Mouse (Mus musculus): ENCODE measurements around the gene Il18r1.

Gene Il18r1

DNA sequence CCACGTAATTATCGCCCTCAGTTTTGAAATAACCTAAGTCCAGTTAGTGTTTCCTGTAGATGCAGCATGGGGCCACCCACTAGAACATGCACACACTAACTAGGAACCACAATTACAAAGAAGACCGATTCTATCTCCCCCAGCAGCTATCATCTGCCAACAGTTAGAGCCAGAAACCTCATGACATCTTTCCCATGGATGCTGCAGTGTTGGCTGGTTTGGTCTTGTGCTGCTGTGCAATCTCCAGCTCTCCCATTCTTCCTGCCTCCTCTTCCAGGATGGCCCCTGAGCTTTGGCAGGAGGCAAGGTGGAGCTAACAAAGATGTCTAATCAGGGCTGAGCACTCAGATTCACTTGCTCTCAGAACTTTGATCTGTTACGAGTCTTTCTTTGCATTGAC lies 35.8 kb downstream of the Il18r1 start:
- no peak for DNase-seq

DNA sequence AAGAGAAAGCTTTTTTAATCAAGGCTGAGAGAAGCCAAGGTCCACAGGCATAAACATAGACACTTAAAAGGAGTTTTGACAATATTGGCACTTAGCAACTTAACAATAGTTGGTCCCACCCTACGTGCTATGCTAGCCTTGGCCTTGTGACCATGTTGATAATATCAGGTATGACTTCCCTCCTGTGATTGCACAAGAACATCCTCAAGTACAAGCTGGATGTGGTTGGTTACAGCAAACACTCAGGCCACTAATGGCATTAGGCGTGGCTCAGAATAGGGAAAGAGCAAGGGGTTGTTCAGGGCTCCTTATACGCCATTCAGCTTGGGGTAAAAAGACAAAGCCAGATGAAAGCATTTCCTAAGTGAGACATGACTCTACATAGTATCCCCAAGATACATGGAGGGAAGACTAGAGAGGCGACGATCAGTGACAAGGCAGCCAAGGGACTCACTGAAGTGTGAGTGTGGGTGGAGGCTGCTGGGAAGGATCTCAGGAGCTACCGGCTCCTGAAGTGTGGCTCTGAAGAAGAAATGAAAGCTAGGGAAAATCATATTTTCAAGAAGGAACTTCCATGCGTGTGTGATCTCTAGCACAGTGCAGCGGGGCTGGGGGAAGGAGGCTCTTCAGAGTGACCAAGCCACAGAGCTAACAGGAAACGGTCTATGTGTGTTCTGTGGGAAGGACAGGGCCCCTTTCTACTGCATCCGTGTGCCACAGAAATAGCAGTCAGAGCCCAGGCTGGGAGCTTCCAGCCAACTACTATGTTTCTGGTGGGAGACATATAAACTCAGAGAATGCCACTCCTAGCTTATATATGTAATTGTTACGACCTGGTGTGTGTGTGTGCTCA lies 36.4 kb downstream of the Il18r1 start:
- DNase-seq, result peak; percentile 3

DNA sequence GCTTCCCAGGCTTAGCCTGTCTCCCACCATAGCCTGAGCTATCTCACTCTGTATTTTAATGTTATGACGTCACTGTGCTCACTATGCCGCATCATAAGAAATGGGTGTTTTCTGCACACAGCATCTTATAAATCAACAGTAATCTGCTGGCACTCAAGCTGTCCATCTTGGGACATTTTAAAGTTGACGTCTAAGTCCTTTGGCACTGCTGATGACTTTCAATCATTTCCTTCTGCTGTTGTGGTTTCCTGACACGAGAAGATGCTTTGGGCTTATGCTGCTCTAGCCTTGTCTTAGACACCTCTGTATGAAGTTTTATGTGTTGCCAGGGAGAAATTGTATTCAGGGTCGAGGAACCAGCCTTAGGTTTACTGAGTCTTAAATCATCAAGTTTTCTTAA lies 39.2 kb downstream of the Il18r1 start:
- no peak for DNase-seq

DNA sequence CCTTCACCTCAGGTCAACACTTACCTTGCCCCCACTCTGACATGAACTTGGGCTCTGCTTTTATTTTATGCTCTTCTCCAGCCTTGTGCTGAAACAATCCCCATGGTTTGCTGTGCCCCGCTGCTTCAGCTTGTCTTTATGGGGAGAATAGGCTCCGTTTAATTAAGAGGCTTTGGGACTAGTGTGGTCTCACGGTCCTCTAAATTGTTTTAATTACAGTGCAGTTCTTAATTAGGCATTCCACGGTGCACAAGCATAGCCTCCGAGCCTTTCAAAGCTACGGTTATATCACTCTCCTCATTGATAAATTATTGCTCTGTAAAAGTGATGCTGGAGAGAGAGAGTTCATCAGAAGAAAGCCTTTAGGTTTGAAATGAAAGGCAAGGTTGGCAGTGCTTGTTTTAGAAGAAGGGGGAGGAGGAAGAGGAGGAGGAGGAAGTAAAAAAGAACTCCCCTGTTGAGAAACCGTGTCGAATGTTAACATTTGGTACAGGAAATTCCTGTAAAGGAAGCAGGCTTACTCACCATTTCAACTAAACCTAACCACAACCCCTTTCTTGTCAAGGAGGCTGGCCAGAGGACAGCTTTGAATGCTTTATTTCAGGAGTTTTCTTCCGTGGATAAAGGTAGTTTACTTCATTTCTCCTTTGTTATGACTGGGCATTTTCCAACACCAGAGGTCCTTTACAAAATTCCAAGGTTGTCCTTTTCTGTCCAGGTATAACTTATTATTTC lies 49.7 kb downstream of the Il18r1 start, which contains the start of gene Il18rap:
Gene Il18rap, plus strand, starts transcription at position 512 of the 735 bp plus-strand sequence.
- DNase-seq, result no peak

GRCm38 (mm10) chr1:40516364-40516763 lies 51.0 kb downstream of the Il18r1 start:
- DNase-seq, result no peak

DNA sequence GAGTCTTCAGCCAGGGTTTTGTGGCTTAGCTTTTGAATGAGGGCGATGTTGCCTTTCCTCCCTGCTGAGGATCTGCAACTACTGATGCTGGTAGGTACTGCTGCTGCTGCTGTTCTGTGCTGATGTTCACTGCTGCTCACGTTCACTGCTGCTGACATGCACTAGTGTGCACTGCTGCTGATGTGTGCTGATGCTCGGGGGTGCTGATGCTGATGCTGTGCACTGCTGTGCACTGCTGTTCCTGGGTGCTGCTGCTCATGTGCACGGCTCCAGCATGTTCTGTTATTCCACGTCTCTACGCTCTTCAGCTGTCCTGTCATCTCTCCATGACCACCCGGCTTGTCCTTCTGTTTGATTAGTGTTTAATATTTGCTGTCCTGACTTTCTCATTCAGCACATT lies 57.6 kb downstream of the Il18r1 start:
- no peak for DNase-seq

DNA sequence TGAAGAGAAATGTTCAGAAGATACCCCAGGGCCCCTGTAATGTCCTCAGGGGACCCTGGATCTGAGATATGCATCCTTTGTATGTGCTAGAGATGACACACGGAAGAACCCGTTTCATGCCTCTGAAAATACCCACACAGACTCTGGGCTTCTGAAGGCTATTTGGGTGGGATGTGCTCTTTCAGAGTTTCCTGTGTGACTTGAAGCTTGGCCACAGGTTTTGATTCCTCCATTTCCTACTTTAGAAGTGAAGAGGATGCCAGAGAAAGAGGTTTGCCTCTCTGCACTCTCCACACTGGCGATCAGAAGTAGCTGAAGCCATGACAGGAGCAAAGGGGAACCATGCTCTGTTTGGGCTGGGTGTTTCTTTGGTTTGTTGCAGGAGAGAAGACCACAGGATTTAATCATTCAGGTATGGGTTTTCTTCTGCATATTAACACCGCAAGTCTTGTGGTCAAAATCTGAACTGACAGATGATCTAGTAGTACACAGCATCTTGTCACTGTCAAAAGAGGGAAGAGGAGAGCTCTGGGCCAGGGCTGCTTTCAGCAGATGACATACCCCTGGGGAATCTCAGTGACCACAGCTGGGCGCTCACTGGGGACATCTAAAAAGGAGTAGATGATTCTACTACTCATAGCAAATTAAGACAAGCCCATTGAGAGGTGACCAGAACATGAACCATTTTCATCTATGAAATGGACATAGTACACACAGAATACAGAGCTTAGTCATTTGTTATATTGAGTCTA lies 58.8 kb downstream of the Il18r1 start:
- no peak for DNase-seq

DNA sequence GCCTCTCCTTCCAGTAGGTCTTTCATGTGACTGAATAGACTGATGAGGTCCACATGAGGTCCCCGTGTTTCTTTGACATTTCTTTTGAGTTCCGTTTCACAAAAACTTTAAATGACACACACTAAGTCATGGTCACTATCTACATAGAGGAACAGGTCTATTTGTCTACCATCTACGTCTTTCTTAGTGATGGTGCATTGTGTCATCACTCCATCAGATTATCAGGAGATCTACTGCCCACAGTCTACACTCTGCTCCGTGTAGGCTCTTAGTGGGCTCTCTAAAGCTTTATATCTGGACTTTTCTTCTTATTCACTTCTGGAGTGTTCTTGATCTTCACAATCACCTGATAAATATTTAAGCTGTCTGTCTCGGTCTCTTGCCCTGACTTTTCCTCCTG lies 63.9 kb downstream of the Il18r1 start:
- DNase-seq, result no peak

DNA sequence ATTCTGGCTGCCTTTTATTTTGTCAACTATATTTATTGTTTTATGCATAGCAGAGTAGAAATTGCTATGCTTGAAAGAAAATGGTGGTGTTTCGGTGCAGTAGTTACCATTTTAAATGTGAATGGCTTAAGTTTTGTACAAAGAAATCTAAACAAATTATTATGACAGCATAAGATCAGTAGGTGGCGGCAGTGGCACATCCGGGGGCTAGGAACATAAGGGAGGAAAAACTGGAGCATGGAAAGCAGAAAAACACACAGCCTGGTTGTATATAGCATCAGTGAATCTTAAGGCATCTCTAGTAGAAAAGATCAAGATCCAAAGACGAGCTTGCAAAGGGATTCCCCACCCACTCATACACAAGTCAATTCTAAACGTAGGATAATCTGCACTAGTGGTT lies 72.2 kb downstream of the Il18r1 start:
- DNase-seq, result no peak

- peak; percentile 73 for DNase-seq
Observed at GRCm38 (mm10) chr1:40544650-40545049, 79.3 kb downstream of the Il18r1 start.

- no peak for DNase-seq
Observed at GRCm38 (mm10) chr1:40546645-40547044, 81.3 kb downstream of the Il18r1 start.

DNA sequence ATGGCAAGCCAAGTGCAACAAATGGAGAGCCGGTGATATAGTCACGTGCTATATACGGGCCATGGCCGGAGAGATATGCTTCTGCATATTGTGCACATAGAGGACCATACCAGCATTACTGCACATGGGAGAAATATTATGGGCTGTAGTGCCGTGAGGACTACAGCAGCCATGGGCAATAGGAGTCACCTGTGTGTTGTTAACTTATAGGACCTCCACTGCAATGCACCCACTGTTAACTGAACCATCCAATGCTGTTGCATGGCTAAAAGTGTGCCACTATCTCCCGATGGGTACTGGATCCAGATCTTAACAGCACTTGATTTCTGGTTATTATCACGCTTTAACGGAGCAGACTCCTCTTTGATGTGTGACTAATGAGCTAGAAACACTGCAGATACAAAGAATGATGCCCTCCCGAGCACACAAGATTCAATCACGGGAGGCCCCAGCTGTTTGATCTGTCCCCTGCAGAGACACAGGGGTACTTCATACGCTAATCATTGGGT lies 81.8 kb downstream of the Il18r1 start:
- DNase-seq, result no peak

GRCm38 (mm10) chr1:40547762-40548161 lies 82.4 kb downstream of the Il18r1 start:
- DNase-seq, result no peak

All from right cerebral cortex, adult 18-20 months (tissue).